Comparison of ENCODE assay signal across 10 mouse cellular contexts in the genomic region with DNA sequence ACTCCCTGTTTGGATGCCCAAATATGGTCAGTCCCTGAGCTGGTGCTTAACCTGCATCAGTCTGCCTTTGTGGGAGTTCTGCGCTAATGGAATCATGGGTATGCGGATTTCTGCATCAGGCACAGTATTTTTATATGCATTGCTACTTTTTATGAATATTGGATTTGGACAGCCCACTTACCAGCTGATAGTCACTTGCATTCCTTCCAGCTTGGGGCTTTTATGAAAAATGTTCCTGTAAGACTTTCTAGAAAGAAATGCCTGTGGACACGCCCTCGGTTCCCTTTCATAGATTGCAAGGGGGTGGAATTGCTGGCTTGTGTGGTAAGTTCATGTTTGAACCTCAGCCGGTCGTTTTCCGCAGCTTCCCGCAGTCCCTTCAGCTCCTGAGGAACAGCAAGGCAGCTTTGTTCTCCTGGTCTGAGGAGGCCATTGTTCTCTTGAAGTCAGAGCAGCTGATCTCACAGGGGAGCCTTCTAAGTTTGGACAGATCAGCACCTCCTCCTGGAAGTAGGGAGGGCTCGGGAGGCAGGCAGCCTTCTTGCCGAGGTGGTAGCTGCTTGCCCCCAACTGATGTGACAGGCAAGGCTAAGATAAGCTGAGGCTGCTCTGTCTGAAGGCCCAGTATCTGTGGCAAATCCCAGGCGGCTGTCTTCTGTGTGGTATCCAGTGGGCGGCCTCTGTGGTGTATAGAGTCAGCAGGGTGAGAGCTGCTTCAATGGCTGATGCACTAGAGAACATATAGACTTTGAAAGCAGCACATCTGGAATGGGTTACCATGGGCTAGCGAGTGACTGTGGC.
DNase-seq lines count a peak whose midpoint lies in the region; ATAC-seq and TF ChIP-seq lines count a peak whose summit lies in the region.
"Had no signal": no experiment of that assay in that cellular context is flagged by ENCODE, and none has a peak within 500 bp of the region (broad histone marks: within the 10 kb centered on the region; RNA-seq: fewer than 3 reads in every experiment).

No protein-coding gene starts in this region.

- ATAC-seq in hindbrain, embryonic 14.5 days (ENCODE audit: low FRiP score) = no peak
- peak; percentile 64; the same call in 1 of the 2 replicates for ATAC-seq in liver, embryonic 12.5 days

- WGBS in hindbrain, embryonic 10.5 days = 16% methylated on average over 13 of the region's 13 CpGs
- 16% methylated on average over 13 of the region's 13 CpGs for WGBS in hindbrain, embryonic 14.5 days
- 34% methylated on average over 13 of the region's 13 CpGs for WGBS in liver, embryonic 12.5 days (ENCODE audit: insufficient replicate concordance)

- in situ Hi-C loops in ES-E14 (cut with MboI; ENCODE audit: low sequenced_read_pairs in 2 of 2, unreplicated experiment in 2 of 2) = no loop called here

- H3K27ac ChIP-seq in hindbrain, embryonic 10.5 days = peak overlapping the region; percentile 66
- H3K27ac ChIP-seq in hindbrain, embryonic 14.5 days = no peak overlapping the region
- H3K27ac ChIP-seq in ES-E14 (ENCODE audit: insufficient read depth, low read depth, low read length, poor library complexity, severe bottlenecking) = peak overlapping the region; percentile 24; the same call in 1 of the 2 replicates
- H3K27ac ChIP-seq in liver, embryonic 12.5 days = no peak overlapping the region

- no peak overlapping the region for H3K4me2 ChIP-seq in hindbrain, embryonic 14.5 days (replicated peaks)
- no peak overlapping the region for H3K4me2 ChIP-seq in liver, embryonic 12.5 days

- H3K9ac ChIP-seq in hindbrain, embryonic 14.5 days = no peak overlapping the region
- H3K9ac ChIP-seq in ES-E14 (ENCODE audit: insufficient read depth, low read depth, low read length, poor library complexity, severe bottlenecking) = no peak overlapping the region
- no peak overlapping the region for H3K9ac ChIP-seq in liver, embryonic 12.5 days

- H3K9me3 ChIP-seq in hindbrain, embryonic 10.5 days = no peaks in the 10 kb centered on the region
- H3K9me3 ChIP-seq in hindbrain, embryonic 14.5 days (ENCODE audit: control insufficient read depth, low read length) = no peaks in the 10 kb centered on the region
- no peaks in the 10 kb centered on the region for H3K9me3 ChIP-seq in ES-E14 (ENCODE audit: control insufficient read depth, insufficient read depth, low read depth, low read length)
- no peaks in the 10 kb centered on the region for H3K9me3 ChIP-seq in liver, embryonic 12.5 days (replicated peaks)

- peak overlapping the region; percentile 23; the same call in 1 of the 2 replicates for H3K4me3 ChIP-seq in hindbrain, embryonic 10.5 days
- H3K4me3 ChIP-seq in hindbrain, embryonic 14.5 days (replicated peaks; ENCODE audit: low read length) = no peak overlapping the region
- no peak overlapping the region for H3K4me3 ChIP-seq in ES-E14 (ENCODE audit: insufficient read depth in 1 of 2, low read depth in 1 of 2, low read length in 2 of 2, poor library complexity in 1 of 2, severe bottlenecking in 1 of 2)
- H3K4me3 ChIP-seq in liver, embryonic 12.5 days = no peak overlapping the region

- peaks cover 59% of the 10 kb centered on the region for H3K4me1 ChIP-seq in hindbrain, embryonic 10.5 days (replicated peaks)
- peaks cover 18% of the 10 kb centered on the region for H3K4me1 ChIP-seq in hindbrain, embryonic 14.5 days (replicated peaks; ENCODE audit: control insufficient read depth, insufficient read depth, low read length)
- peaks cover 11 to 69% of the 10 kb centered on the region in 2 experiments; a peak in 3 of 4 replicates for H3K4me1 ChIP-seq in ES-E14 (ENCODE audit: control insufficient read depth in 2 of 2, insufficient read depth in 2 of 2, low read length in 2 of 2, poor library complexity in 1 of 2)
- peaks cover 26% of the 10 kb centered on the region for H3K4me1 ChIP-seq in liver, embryonic 12.5 days

- no peaks in the 10 kb centered on the region for H3K36me3 ChIP-seq in hindbrain, embryonic 10.5 days
- no peaks in the 10 kb centered on the region for H3K36me3 ChIP-seq in hindbrain, embryonic 14.5 days (replicated peaks; ENCODE audit: control insufficient read depth, insufficient read depth)
- H3K36me3 ChIP-seq in ES-E14 (ENCODE audit: control insufficient read depth, insufficient read depth, low read length, poor library complexity, severe bottlenecking) = no peaks in the 10 kb centered on the region; the same call in 1 of the 2 replicates
- H3K36me3 ChIP-seq in liver, embryonic 12.5 days = no peaks in the 10 kb centered on the region

- DNase-seq in hindbrain, embryonic 10.5 days (ENCODE audit: low spot score) = peak; percentile 58
- DNase-seq in hindbrain, embryonic 14.5 days (ENCODE audit: low spot score) = no peak
- DNase-seq in ES-E14 (ENCODE audit: low read depth, low spot score) = no peak
- DNase-seq in embryo, embryonic 11 days = peak; percentile 44
- DNase-seq in urinary bladder, postnatal 4 days (ENCODE audit: low spot score in 2 of 2) = no peak
- DNase-seq in kidney, postnatal 25 days = no peak
- no peak for DNase-seq in spleen, postnatal 10 days (ENCODE audit: low spot score in 2 of 2)
- DNase-seq: cerebellum, postnatal 14 days; lung, postnatal 14 days had no signal

- peaks cover 35% of the 10 kb centered on the region for H3K27me3 ChIP-seq in hindbrain, embryonic 10.5 days (ENCODE audit: insufficient read depth, poor library complexity, severe bottlenecking)
- no peaks in the 10 kb centered on the region for H3K27me3 ChIP-seq in hindbrain, embryonic 14.5 days (ENCODE audit: control insufficient read depth, insufficient read depth, low read length)
- H3K27me3 ChIP-seq in liver, embryonic 12.5 days (replicated peaks) = peaks cover 34% of the 10 kb centered on the region; the same call in 1 of the 2 replicates

TF ChIP-seq in ES-E14, 5 proteins besides CTCF, POLR2A, EP300 and RAD21:
- TF ChIP-seq ZC3H11A (IDR thresholded peaks at IDR 0.05; ENCODE audit: borderline replicate concordance, low read depth, low read length) (no peak), CHD2 (IDR thresholded peaks at IDR 0.05; ENCODE audit: low read depth, low read length) (no peak), MAFK (IDR thresholded peaks at IDR 0.05; ENCODE audit: insufficient read depth, low read depth, low read length) (no peak), HCFC1 (IDR thresholded peaks at IDR 0.05; ENCODE audit: borderline replicate concordance, insufficient read depth, low read length) (no peak), ZNF384 (IDR thresholded peaks at IDR 0.05; ENCODE audit: low read depth, low read length) (no peak)

Comparison
In these comparisons a context has a peak if more than half of its experiments do, and no peak if none do; other contexts are left out.
1. DNase-seq: peak in hindbrain, embryonic 10.5 days (single experiment) and embryo, embryonic 11 days (single experiment); none in hindbrain, embryonic 14.5 days (single experiment), ES-E14 (single experiment), urinary bladder, postnatal 4 days (0 of 2), kidney, postnatal 25 days (0 of 2) and spleen, postnatal 10 days (0 of 2).
2. H3K27ac ChIP-seq: peak in hindbrain, embryonic 10.5 days (single experiment) and ES-E14 (single experiment); none in hindbrain, embryonic 14.5 days (single experiment) and liver, embryonic 12.5 days (single experiment).